Mouse (Mus musculus): ENCODE data around the gene Atp1b2.

DNA sequence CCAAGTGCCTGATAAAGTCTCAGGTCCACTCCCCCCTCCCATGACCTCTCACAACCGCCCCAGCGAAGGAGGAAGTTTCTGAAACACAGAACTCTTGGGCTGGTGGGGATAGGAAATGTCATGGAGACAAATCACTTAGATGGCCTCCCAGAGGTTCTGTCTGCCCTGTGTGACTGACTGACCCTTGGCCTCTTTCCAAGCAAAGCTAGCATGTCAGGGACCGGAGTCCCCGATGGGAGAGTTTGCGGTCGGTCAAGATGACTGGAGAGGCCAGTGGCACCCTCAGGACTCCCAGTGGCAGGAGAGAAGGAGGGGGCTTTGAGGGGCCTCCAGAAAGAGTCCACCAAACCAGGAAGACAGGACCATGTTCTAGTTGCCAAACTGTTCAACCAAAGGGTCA, 47.0 kb downstream of the Atp1b2 start:
- TF ChIP-seq GATA1 (IDR thresholded peaks at IDR 0.05; ENCODE audit: low read depth, low read length) (no peak), MAX (IDR thresholded peaks at IDR 0.05; ENCODE audit: low read length) (no peak), POLR2A (IDR thresholded peaks at IDR 0.05; ENCODE audit: control insufficient read depth in 1 of 2, insufficient read depth in 1 of 2, low read depth in 1 of 2, low read length in 2 of 2, poor library complexity in 1 of 2) (no peak), CTCF (IDR thresholded peaks at IDR 0.05 in 2 of 3, conservative IDR thresholded peaks at IDR 0.05 in 1 of 3; ENCODE audit: control insufficient read depth in 1 of 3, insufficient read depth in 1 of 3, low read depth in 2 of 3, low read length in 3 of 3, poor library complexity in 1 of 3, severe bottlenecking in 1 of 3) (no peak), MYB (IDR thresholded peaks at IDR 0.05; ENCODE audit: low read depth, low read length) (no peak), POLR2AphosphoS5 (IDR thresholded peaks at IDR 0.05; ENCODE audit: borderline replicate concordance, low read depth, low read length) (no peak), RAD21 (IDR thresholded peaks at IDR 0.05; ENCODE audit: low read depth, low read length) (no peak), UBTF (IDR thresholded peaks at IDR 0.05; ENCODE audit: borderline replicate concordance, insufficient read depth, low read depth, low read length) (no peak), MEF2A (IDR thresholded peaks at IDR 0.05; ENCODE audit: extremely low read depth, insufficient replicate concordance, low read depth, low read length, poor library complexity, severe bottlenecking) (no peak), USF1 (IDR thresholded peaks at IDR 0.05; ENCODE audit: low read depth, low read length) (no peak), MAFK (IDR thresholded peaks at IDR 0.05; ENCODE audit: borderline replicate concordance, low read depth, low read length) (no peak), EP300 (IDR thresholded peaks at IDR 0.05; ENCODE audit: low read depth in 1 of 2, low read length in 2 of 2) (no peak)
